Mouse (Mus musculus) 3134 (cell line): Measurements from ENCODE around the gene Slc2a5.

Source experiments
- DNase-seq: peaks from one replicate; pipeline ENCODE4 v3.0.0-alpha.2; 2011; ENCODE audit warnings: low spot score; ENCODE audit not compliant: insufficient read length; ENCODE audit errors: extremely low read depth

The Slc2a5 gene

GRCm38 (mm10) chr4:150098880-150099279 lies 20.2 kb upstream of the Slc2a5 start:
- peak; percentile 15 for DNase-seq

GRCm38 (mm10) chr4:150102822-150103221 lies 16.3 kb upstream of the Slc2a5 start:
- DNase-seq = no peak

DNA sequence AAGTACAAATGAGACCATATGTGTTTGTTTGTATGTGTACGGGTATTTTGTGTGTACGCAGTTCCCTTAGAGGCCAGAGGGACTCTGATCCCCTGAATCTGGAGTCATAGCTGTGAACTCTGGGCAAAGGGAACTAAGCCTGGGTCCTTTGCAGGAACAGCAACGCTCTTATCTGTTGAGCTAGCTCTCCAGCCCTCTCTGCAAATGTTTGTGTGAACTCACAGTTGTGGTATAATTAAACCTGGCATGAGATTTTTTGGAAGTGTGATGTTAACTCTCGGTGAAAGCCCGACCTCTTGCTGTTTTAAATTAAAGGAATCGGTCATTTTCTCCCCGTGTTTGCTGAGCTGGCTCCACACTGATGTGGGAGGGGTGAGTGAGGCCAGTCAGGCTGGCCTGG lies 13.4 kb upstream of the Slc2a5 start:
- no peak for DNase-seq

- no peak for DNase-seq
Measured at GRCm38 (mm10) chr4:150106637-150107036, 12.4 kb upstream of the Slc2a5 start.

GRCm38 (mm10) chr4:150109636-150110035 lies 9.4 kb upstream of the Slc2a5 start:
- peak; percentile 36 for DNase-seq

GRCm38 (mm10) chr4:150110373-150110772 lies 8.7 kb upstream of the Slc2a5 start:
- DNase-seq = peak; percentile 16

GRCm38 (mm10) chr4:150112867-150113266 lies 6.2 kb upstream of the Slc2a5 start:
- DNase-seq = peak; percentile 40

GRCm38 (mm10) chr4:150114505-150115061 lies 4.5 kb upstream of the Slc2a5 start:
- no peak for DNase-seq

- no peak for DNase-seq
Measured at GRCm38 (mm10) chr4:150117311-150117710, 1.8 kb upstream of the Slc2a5 start.

GRCm38 (mm10) chr4:150118163-150118562 lies 920 bp upstream of the Slc2a5 start:
- no peak for DNase-seq

DNA sequence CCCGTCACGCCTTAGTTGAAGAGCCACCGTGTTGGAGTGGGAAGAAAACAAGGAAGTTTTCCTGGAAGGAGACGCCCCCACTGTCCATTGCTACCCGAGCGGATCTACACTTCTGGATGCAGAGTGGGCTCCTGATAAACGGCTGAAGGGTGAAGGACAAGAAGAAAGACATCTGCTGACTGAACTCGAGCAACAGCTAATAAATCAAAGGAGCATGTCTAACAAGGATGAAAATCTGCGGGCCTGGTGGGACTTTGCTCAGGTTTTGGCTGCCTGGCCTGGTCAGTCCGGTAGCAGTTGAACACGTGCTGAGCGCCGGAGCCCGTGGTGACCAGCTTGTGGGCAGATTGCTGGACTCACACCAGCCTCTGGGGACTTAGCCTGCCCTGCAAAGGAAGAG lies 557 bp downstream of the Slc2a5 start:
- DNase-seq = no peak

GRCm38 (mm10) chr4:150120173-150120833 lies 1.2 kb downstream of the Slc2a5 start:
- DNase-seq = no peak

DNA sequence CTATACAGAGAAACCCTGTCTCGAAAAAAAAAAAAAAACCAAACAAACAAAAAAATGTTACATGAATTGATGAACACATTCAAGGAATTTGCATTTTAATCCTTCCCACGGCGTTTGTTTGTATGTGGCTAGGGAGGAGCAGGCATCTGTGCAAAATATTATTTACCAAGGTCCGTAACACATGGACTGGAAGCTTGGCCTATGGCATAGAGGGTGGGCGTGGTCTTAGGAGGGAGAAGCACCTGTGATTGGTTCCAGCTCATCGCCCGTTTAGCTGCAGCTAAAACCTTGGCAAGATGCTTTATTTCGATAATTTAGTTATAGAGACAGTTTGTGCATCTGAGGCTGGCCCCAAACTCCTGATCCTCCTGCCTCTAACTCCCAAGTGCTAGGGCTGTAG lies 2.3 kb downstream of the Slc2a5 start:
- DNase-seq = no peak

- no peak for DNase-seq
Measured at GRCm38 (mm10) chr4:150122476-150122875, 3.4 kb downstream of the Slc2a5 start.

GRCm38 (mm10) chr4:150126373-150126772 lies 7.3 kb downstream of the Slc2a5 start:
- no peak for DNase-seq

DNA sequence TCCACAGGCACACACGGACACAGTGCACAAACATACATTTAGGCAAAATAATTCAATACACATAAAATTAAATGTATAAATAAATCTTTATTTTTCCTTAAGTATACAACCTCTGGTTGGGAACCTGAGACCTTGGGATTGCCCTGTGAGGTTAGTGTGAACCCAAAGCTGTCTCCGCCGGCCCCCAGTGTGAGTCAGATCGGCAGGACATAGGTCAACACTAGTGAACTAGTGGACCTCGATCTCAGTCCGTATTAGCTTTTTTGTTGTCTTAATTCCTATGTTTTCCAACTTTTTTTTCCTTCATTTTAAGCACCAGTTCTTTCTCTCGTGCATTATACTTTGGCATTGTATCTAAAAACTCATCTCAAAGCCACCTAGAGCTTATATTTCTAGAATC lies 8.8 kb downstream of the Slc2a5 start:
- no peak for DNase-seq

- DNase-seq = no peak
Measured at GRCm38 (mm10) chr4:150128571-150128970, 9.5 kb downstream of the Slc2a5 start.

DNA sequence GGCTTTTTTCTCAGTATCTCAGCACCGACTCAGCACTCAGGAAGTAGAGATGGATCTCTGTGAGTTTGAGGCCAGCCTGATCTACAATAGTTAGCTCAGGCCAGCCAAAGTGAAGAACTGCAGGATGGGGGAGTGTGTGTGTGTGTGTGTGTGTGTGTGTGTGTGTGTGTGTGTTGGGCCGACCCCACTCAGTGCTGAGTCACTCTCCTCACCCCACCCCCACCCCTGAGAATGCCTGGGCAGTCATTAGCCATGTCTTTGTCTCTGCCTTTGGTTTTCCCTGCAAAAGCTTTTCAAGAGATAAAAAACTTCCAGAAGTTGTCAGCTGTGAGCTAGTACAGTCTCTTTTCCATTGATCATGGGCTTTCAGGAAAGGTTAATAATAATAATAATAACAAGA lies 11.6 kb downstream of the Slc2a5 start:
- no peak for DNase-seq

- DNase-seq = no peak
Measured at GRCm38 (mm10) chr4:150132692-150133271, 13.7 kb downstream of the Slc2a5 start.

GRCm38 (mm10) chr4:150135254-150135653 lies 16.2 kb downstream of the Slc2a5 start:
- no peak for DNase-seq

DNA sequence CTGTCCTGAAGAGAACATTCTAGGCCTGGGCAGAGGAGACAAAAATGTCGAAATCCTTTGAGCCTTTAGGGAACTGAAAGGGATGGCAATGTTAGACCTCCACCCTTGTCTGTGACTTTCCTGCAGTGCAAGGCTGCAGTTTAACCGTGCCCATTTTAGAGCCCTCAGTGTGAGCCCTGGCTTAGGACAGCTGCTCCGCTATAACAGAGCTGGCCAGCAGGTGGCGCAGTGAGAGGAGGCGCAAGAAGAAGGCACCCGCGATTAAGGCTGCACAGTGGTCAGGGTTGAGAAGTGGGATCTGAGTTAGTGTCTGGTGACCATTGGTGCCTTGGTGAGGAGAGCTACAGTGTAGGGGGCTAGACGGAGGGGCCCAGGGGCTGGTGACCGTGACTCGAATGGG lies 17.6 kb downstream of the Slc2a5 start:
- DNase-seq = peak; percentile 33

GRCm38 (mm10) chr4:150137368-150138083 lies 18.4 kb downstream of the Slc2a5 start:
- no peak for DNase-seq
